Mouse (Mus musculus) bone marrow, adult 2 months (tissue): Measurements from ENCODE around the gene Dao.

Source experiments
- CTCF ChIP-seq: fragments of 200-500 bp; IDR thresholded peaks from 2 replicates; pipeline ENCODE4 v1.5.1; 2011; ENCODE audit warnings: low read length, control low read depth; ENCODE audit not compliant: control insufficient read depth, insufficient read depth
- POLR2A ChIP-seq: fragments of 200-500 bp; IDR thresholded peaks from 2 replicates; pipeline ENCODE4 v1.6.1; 2011; ENCODE audit warnings: low read depth, mild to moderate bottlenecking, control low read depth, low read length, borderline replicate concordance; ENCODE audit not compliant: control insufficient read depth

DNA sequence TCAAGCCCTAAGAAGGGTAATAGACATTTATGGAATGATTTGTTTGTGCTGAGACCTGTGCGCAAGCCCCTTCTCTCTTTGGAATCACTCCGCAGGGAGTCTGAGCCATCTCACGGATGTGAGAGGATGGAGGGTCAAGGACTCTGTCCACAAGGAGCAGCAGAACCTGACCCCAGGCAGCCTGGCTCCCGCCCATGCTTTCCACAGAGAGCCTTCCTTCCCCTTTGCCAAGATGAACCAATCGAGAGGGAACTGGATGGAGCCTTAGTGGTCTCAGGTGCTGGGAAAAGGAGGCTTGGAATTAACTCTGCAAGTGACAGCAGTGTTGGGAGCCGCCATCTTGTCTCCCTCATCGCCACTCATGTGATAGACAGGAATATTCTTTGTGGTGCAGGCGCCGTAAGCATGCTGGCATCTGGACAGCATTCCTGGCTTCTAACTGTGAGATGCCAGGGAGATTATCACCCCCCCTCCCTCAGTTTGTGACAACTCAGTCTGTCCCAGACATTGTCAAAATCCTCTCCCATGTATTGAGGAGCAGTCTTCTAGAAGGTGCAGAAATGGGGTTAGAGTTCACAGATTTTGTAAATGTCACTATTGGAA is 53.7 kb downstream of the Dao start:
- TF ChIP-seq POLR2A (no peak), CTCF (no peak)
